Mouse (Mus musculus): ENCODE measurements at regions not wholly inside any gene's neighbourhood (a gene's known extent, or its start where the extent isn't known, plus 50 kb on each side); places are given as distances from the start of the nearest gene placed in this dataset.

DNA sequence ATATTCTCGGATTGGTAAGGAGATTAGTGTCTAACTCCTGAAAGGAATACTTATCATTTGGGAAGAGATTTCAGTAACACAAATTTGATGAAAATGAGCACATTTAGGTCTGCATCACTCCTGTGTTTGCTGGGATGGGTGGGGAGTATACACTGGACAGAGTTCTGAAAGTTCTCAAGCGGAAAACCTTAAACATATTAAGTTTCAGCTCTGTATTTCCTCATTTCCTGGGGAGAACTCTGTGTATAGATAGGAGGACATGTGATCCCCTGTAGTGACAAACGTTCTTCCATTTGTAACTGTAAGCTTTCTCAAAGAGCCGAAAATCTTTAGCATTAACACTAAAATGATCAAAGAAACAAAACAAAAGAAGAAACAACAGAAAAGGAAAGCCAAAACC, 404.7 kb upstream of the Adgrl2 start:
- no peak overlapping the region for H3K4me3 ChIP-seq (replicated peaks)
- H3K4me1 ChIP-seq, result no peaks in the 10 kb centered on the region
- H3K9me3 ChIP-seq (replicated peaks), result no peaks in the 10 kb centered on the region
- no peaks in the 10 kb centered on the region for H3K36me3 ChIP-seq
- H3K27ac ChIP-seq, result no peak overlapping the region
- H3K27me3 ChIP-seq, result no peaks in the 10 kb centered on the region
- no peak overlapping the region for H3K9ac ChIP-seq
- H3K4me2 ChIP-seq, result no peak overlapping the region
- 40% methylated on average over 4 of the region's 4 CpGs for WGBS
- peak; percentile 86 for ATAC-seq (replicated peaks; ENCODE audit: low FRiP score)

DNA sequence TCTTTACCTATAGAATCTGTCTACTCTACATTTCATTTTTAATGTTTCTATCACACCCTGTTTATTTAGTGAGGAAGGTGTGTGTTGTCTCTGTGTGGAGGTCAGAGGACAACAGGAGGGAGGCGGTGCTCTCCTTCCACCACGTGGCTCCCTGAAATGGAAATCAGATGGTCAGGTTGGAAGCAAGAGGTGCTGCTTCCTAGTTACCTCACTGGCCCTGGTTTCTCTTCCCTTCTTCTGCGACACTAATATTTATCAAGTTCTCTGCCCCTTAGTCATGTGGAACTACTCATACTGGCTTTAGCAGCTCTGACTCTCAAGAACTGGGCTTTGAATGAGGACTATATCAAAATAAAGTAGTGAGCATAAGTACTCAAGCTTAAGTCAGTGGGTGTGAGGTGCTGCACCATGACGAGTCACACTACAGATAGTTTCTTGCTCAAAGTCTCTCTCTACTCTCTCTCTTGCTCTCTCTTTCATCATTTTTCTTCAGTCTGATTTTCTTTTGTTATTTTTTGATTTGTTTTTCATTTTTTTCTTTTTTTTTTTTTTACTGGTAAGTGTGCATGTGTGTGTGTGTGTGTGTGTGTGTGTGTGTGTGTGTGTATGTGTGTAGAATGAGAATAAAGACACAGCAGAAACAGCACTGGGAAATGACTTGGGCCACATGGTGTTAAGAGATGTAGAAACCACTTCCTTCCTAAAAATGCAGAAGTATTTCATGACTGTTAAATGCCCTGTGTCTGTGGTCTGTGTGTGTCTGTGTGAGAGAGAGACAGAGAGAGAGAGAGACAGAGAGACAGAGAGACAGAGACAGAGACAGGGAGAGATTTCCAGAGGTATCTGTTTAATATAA, 403.2 kb upstream of the Adgrl2 start:
- no peaks in the 10 kb centered on the region for H3K4me1 ChIP-seq
- H3K9ac ChIP-seq, result no peak overlapping the region
- ATAC-seq (replicated peaks; ENCODE audit: low FRiP score), result no peak
- H3K4me3 ChIP-seq (replicated peaks), result no peak overlapping the region
- WGBS, result 72% methylated on average over 4 of the region's 4 CpGs
- no peaks in the 10 kb centered on the region for H3K9me3 ChIP-seq (replicated peaks)
- H3K27ac ChIP-seq, result no peak overlapping the region
- no peaks in the 10 kb centered on the region for H3K36me3 ChIP-seq
- no peaks in the 10 kb centered on the region for H3K27me3 ChIP-seq
- H3K4me2 ChIP-seq, result no peak overlapping the region

DNA sequence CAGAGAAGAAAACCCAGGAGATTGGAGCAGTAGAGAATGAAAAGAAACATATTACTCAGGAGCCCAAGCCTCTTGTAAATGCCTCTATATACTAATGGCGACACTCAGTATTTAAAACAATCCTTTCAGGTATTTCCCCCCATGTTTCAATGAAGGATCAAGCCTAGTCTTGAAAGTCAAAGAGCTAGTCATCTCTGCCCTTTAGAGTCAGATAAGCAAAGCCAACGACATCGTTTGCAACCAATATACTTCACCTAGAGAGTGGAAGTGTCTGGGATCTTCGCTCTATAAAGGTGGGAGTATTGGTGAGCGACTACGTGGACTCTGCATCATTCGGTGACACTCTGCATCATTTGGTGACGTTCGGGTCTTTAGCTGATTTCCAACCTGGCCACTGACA, 401.8 kb upstream of the Adgrl2 start:
- H3K27me3 ChIP-seq, result no peaks in the 10 kb centered on the region
- no peak overlapping the region for H3K4me2 ChIP-seq
- no peak for ATAC-seq (replicated peaks; ENCODE audit: low FRiP score)
- no peak overlapping the region for H3K4me3 ChIP-seq (replicated peaks)
- 0 out of 2 replicates have a peak, but pooled peaks cover 4% of the 10 kb centered on the region for H3K4me1 ChIP-seq
- 90% methylated on average over 9 of the region's 9 CpGs for WGBS
- no peaks in the 10 kb centered on the region for H3K36me3 ChIP-seq
- no peak overlapping the region for H3K27ac ChIP-seq
- H3K9ac ChIP-seq, result no peak overlapping the region
- H3K9me3 ChIP-seq (replicated peaks), result no peaks in the 10 kb centered on the region

DNA sequence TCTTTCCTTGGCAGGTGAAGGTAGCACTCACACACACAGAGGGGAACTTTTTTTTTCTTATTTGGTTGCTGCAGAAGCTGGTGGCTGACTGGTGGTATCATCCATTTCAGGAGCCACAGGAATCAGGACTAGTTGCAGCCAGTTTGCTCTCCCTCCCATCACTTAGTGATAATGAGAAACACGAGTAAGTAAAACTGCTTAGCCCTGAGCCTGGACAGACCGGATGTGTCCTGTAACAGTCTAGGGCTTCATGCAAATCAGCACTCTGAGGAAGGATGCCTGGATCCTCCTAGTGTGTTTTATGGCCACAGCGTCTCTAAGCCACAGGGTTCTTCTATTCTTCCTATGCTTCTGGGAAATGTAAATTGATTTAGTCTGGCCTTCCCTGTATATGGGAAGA, 397.2 kb upstream of the Adgrl2 start:
- Histone ChIP-seq H3K4me3 (replicated peaks) (no peak overlapping the region), H3K36me3 (no peaks in the 10 kb centered on the region), H3K9ac (no peak overlapping the region), H3K4me1 (0 out of 2 replicates have a peak, but pooled peaks cover 4% of the 10 kb centered on the region), H3K4me2 (no peak overlapping the region), H3K27ac (no peak overlapping the region), H3K27me3 (no peaks in the 10 kb centered on the region), H3K9me3 (replicated peaks) (no peaks in the 10 kb centered on the region)
- ATAC-seq (replicated peaks; ENCODE audit: low FRiP score), result peak; percentile 77
- 9% methylated on average over 3 of the region's 3 CpGs for WGBS

DNA sequence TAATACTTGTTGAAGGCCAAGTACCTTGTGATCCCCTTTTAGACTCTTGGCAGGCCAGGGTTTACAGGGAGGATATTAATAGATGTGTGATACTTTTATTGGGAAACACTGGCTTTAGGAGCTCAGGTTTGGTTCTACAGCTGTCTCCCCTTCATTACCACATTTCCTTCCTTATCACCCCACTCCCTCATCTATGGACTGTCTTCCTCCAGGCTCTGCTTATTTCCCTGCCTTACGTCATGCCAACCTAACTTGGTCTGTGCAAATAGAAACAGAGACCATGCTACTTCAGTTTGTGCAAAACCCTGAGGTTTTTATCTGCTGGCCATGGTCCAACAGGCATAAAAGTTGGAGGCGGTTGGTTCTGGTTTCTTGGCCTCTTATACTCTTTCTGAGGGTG, 395.7 kb upstream of the Adgrl2 start:
- Histone ChIP-seq H3K9ac (no peak overlapping the region), H3K4me2 (no peak overlapping the region), H3K36me3 (no peaks in the 10 kb centered on the region), H3K27me3 (no peaks in the 10 kb centered on the region), H3K9me3 (replicated peaks) (no peaks in the 10 kb centered on the region), H3K4me3 (replicated peaks) (no peak overlapping the region), H3K4me1 (0 out of 2 replicates have a peak, but pooled peaks cover 7% of the 10 kb centered on the region), H3K27ac (no peak overlapping the region)
- no peak for ATAC-seq (replicated peaks; ENCODE audit: low FRiP score)
- WGBS, result 54% methylated on average over 2 of the region's 2 CpGs

DNA sequence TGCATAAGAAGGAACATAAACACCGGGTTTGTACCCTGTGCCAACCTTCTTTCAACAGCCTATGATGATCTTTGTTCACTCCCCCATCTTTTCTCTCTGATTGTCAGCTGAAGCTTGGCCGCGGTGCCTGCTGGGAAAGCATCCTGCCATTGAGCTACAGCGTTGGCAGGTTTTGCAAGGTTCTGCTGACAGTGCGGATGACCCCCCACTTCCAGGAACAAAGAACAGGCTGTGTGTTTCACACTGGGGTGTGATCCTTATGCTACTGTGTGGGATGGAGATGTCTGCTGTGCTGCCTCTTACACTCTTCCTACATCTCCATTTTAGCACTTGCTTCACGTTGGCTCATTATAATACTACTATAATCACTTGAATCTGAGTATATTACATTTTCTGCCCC, 395.0 kb upstream of the Adgrl2 start:
- Histone ChIP-seq H3K9ac (no peak overlapping the region), H3K4me3 (replicated peaks) (no peak overlapping the region), H3K4me2 (no peak overlapping the region), H3K4me1 (0 out of 2 replicates have a peak, but pooled peaks cover 8% of the 10 kb centered on the region), H3K9me3 (replicated peaks) (no peaks in the 10 kb centered on the region), H3K36me3 (no peaks in the 10 kb centered on the region), H3K27me3 (no peaks in the 10 kb centered on the region), H3K27ac (no peak overlapping the region)
- no peak for ATAC-seq (replicated peaks; ENCODE audit: low FRiP score)
- WGBS, result 61% methylated on average over 6 of the region's 6 CpGs

DNA sequence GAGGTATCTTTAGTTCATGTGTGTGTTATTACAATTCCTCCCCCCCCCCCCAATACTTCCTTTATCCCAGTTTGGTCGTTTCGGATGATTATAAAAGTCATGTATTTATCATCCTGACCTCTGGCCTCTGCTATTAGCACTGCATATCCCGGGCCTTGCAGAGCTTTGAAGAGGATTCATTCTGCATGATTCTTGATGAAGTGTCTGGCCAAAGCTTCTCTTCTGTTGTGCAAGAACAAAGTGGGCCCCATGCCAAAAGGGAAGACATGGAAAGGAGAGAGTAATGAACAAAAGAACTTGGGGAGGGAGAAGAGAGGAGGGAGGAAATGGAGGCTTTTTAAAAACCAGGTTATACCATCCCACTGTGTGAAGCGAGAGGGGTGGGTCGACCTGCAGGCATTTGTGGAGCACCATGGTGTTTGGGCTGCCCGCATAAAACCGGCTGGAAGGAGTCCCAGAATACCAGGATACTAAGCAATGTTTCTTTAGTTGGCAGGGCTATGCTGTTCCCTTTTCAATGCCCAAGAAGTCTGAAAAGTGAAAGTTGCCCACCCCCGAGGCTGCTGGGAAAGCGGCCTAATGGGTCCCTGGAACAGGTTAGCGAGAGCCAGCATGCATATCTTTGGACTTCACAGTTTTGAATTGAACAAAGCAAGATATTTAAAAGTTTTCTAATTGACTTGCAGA, 391.3 kb upstream of the Adgrl2 start:
- H3K27me3 ChIP-seq, result no peaks in the 10 kb centered on the region
- 73% methylated on average over 10 of the region's 10 CpGs for WGBS
- H3K4me2 ChIP-seq, result no peak overlapping the region
- H3K9ac ChIP-seq, result no peak overlapping the region
- no peak overlapping the region for H3K4me3 ChIP-seq (replicated peaks)
- ATAC-seq (replicated peaks; ENCODE audit: low FRiP score), result no peak
- H3K4me1 ChIP-seq, result 0 out of 2 replicates have a peak, but pooled peaks cover 4% of the 10 kb centered on the region
- H3K9me3 ChIP-seq (replicated peaks), result no peaks in the 10 kb centered on the region
- H3K36me3 ChIP-seq, result no peaks in the 10 kb centered on the region
- H3K27ac ChIP-seq, result no peak overlapping the region

DNA sequence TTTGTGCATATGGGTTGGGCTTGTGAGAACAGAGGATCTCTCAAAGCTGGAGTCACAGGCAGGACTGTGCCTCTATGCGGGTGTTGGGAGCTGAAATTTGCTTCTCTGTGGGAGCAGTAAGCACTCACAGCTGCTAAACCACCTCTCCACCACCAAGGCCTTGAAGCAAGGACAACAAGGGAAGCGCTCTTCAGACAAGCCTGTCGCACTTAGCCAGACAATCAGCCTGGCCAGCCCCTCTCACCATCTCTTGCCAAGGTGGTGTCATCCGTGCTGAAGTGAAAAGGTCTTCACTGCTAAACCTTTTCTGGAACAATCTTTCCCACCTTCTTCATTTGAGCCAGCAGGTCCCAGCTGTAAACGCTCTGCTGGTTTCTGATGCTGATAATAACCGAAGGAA, 390.7 kb upstream of the Adgrl2 start:
- no peaks in the 10 kb centered on the region for H3K36me3 ChIP-seq
- no peak overlapping the region for H3K27ac ChIP-seq
- H3K9ac ChIP-seq, result no peak overlapping the region
- H3K4me3 ChIP-seq (replicated peaks), result no peak overlapping the region
- no peak overlapping the region for H3K4me2 ChIP-seq
- no peak for ATAC-seq (replicated peaks; ENCODE audit: low FRiP score)
- H3K27me3 ChIP-seq, result no peaks in the 10 kb centered on the region
- H3K4me1 ChIP-seq, result 0 out of 2 replicates have a peak, but pooled peaks cover 4% of the 10 kb centered on the region
- H3K9me3 ChIP-seq (replicated peaks), result no peaks in the 10 kb centered on the region
- WGBS, result 68% methylated on average over 6 of the region's 6 CpGs

DNA sequence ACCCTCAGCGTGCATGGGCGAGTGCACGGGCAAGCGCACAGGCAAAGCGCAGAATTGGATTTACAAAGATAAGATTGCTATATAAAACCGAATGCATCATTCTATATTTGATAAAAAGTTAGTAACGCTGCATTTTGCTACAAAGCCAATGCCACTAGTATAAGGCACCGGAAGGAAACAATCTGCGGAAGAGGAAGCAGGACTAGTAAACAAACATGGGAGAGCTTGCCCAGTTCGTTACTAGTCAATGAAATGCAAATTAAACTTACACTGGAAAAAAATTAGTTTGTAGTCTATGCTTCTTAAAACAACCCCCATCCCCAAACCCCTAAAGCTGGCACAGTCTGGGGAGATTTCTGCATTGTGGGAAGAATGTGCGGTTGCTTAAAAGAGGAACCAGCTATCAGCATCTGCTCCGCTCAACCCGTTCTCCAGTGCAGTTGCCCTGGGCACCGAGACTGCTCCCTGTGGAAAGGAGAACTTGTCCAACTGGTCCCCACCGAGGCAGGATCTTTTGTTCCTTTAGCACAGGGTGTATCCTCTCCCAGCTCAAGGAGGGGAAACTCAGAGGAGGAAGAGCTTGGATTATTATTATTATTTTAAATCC, 389.6 kb upstream of the Adgrl2 start:
- H3K27ac ChIP-seq, result no peak overlapping the region
- H3K4me3 ChIP-seq (replicated peaks), result no peak overlapping the region
- H3K4me2 ChIP-seq, result no peak overlapping the region
- H3K9ac ChIP-seq, result no peak overlapping the region
- no peak for ATAC-seq (replicated peaks; ENCODE audit: low FRiP score)
- H3K9me3 ChIP-seq (replicated peaks), result no peaks in the 10 kb centered on the region
- H3K4me1 ChIP-seq, result 0 out of 2 replicates have a peak, but pooled peaks cover 4% of the 10 kb centered on the region
- WGBS, result 85% methylated on average over 15 of the region's 15 CpGs
- no peaks in the 10 kb centered on the region for H3K36me3 ChIP-seq
- no peaks in the 10 kb centered on the region for H3K27me3 ChIP-seq

DNA sequence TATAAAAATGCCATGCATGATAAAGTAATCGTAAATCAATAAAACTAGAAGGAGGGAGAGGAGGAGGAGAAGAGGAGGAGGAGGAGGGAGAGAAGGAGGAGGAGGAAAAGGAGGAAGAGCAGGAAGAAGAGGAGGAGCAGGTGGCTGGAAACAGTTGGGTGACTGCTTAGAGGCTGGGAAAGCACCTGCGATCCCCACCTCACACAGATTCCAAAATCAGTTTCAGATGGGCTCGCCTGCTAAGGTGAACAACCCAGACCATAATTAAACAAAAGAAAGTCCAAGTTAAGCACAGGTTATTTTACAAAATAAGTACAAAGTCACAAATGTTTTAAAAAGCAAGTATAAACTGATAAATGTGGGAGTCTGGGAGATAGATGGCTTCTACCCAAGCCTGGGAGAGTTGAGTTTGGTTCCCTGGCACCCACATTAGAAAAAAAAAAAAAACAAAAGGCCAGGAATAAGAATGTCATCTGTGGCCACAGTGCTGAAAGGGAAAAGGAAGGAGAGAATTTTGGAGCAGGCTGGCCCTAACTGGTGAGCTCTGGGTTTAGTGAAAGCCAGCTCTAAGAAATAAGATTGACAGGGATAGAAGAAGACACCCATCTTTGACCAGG, 389.0 kb upstream of the Adgrl2 start:
- no peak for ATAC-seq (replicated peaks; ENCODE audit: low FRiP score)
- 84% methylated on average over 3 of the region's 3 CpGs for WGBS
- no peak overlapping the region for H3K4me2 ChIP-seq

DNA sequence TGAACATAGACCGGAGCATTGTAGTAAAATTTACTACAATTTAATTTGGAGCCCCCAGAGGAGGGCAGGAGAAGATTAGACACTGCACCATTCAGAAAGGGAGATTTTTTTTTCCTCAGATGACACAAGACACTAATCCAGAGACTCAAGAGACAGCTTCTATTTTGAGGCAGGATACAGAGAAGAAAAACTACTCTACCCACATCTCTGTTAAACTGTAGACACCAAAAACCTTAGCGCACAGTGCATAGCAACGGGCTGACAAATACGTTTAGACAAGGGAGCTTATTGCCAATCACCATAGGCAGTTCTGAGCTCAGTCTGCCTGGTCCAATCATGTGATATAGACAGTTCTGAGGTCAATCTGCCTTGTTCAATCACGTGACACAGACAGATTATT, 381.1 kb upstream of the Adgrl2 start:
- H3K9ac ChIP-seq, result no peak overlapping the region
- H3K4me3 ChIP-seq (replicated peaks), result no peak overlapping the region
- no peak overlapping the region for H3K4me2 ChIP-seq
- no peaks in the 10 kb centered on the region for H3K36me3 ChIP-seq
- no peaks in the 10 kb centered on the region for H3K9me3 ChIP-seq (replicated peaks)
- H3K27me3 ChIP-seq, result no peaks in the 10 kb centered on the region
- 90% methylated on average over 5 of the region's 5 CpGs for WGBS
- no peak for ATAC-seq (replicated peaks; ENCODE audit: low FRiP score)
- no peak overlapping the region for H3K27ac ChIP-seq
- peaks cover 3% of the 10 kb centered on the region; the same call in 1 of the 2 replicates for H3K4me1 ChIP-seq

More for the DNA sequence above, 389.0 kb upstream of the Adgrl2 start:
- H3K9me3 ChIP-seq (replicated peaks), result no peaks in the 10 kb centered on the region
- 0 out of 2 replicates have a peak, but pooled peaks cover 4% of the 10 kb centered on the region for H3K4me1 ChIP-seq
- no peak overlapping the region for H3K9ac ChIP-seq
- H3K27me3 ChIP-seq, result no peaks in the 10 kb centered on the region
- H3K4me3 ChIP-seq (replicated peaks), result no peak overlapping the region
- H3K27ac ChIP-seq, result no peak overlapping the region
- H3K36me3 ChIP-seq, result no peaks in the 10 kb centered on the region

All from kidney, embryonic 15.5 days (tissue).